Mouse (Mus musculus) lung, postnatal 0 days (tissue): ENCODE data around the gene Fto.

Source experiments
- CTCF ChIP-seq: IDR thresholded peaks from 2 replicates; pipeline ENCODE4 v1.5.1; 2016; ENCODE audit warnings: antibody characterized with exemption, mild to moderate bottlenecking
- EP300 ChIP-seq: IDR thresholded peaks from 2 replicates; pipeline ENCODE4 v1.6.1; 2016; ENCODE audit warnings: antibody characterized with exemption, mild to moderate bottlenecking, control low read depth

GRCm38 (mm10) chr8:91714733-91715132 is 401.4 kb downstream of the Fto start:
- TF ChIP-seq CTCF (no peak), EP300 (no peak)
